Mouse (Mus musculus) embryonic facial prominence, embryonic 11.5 days (tissue): ENCODE data around the gene 9230113P08Rik. TPM values are rescaled to one million over a fixed set of nuclear protein-coding genes. Genes with fewer than 3 reads are reported as not detected.
"Not testable (repeated sequence)": the region's sequence is repeated elsewhere in the genome, so short reads cannot be mapped to it uniquely, and the experiment has no call there.

ENCODE experiments used
- ATAC-seq: fragments of 200-750 bp; cut with Nextera tagmentation; replicated peaks from 2 replicates; pipeline ENCODE4 v1.8.0; 2017; ENCODE audit warnings: low read depth; ENCODE audit not compliant: insufficient number of reproducible peaks, low FRiP score, low TSS enrichment
- DNase-seq: peaks from one replicate; pipeline ENCODE4 v3.0.0-alpha.2; 2015; ENCODE audit warnings: low spot score
- H3K27ac ChIP-seq: fragments of 300-500 bp; sonication (generic); replicated peaks from 2 replicates; pipeline ENCODE4 v1.5.1; 2014; ENCODE audit warnings: mild to moderate bottlenecking, low read depth, low read length, control low read depth
- H3K27me3 ChIP-seq: fragments of 300-500 bp; sonication (generic); 2 replicates; pipeline ENCODE4 v1.6.1; 2014; ENCODE audit warnings: mild to moderate bottlenecking, low read length, moderate library complexity, mixed read lengths; ENCODE audit not compliant: control insufficient read depth, insufficient read depth
- H3K36me3 ChIP-seq: fragments of 300-500 bp; sonication (generic); replicated peaks from 2 replicates; pipeline ENCODE4 v1.6.1; 2014; ENCODE audit warnings: low read depth, mild to moderate bottlenecking, low read length, moderate library complexity, mixed read lengths; ENCODE audit not compliant: control insufficient read depth, insufficient read depth
- H3K4me1 ChIP-seq: fragments of 300-500 bp; sonication (generic); 2 replicates; pipeline ENCODE4 v1.6.1; 2014; ENCODE audit warnings: low read length, mixed read lengths; ENCODE audit not compliant: control insufficient read depth, insufficient read depth
- H3K4me2 ChIP-seq: fragments of 300-500 bp; sonication (generic); 2 replicates; pipeline ENCODE4 v1.6.1; 2014; ENCODE audit warnings: low read depth, mild to moderate bottlenecking, control low read depth, low read length, moderate library complexity
- H3K4me3 ChIP-seq: fragments of 300-500 bp; sonication (generic); 2 replicates; pipeline ENCODE4 v1.5.1; 2014; ENCODE audit warnings: low read depth, low read length, control low read depth
- H3K9ac ChIP-seq: fragments of 300-500 bp; sonication (generic); replicated peaks from 2 replicates; pipeline ENCODE4 v1.6.1; 2014; ENCODE audit warnings: mild to moderate bottlenecking, control low read depth, low read length
- H3K9me3 ChIP-seq: fragments of 300-500 bp; sonication (generic); replicated peaks from 2 replicates; pipeline ENCODE4 v1.6.1; 2016; ENCODE audit warnings: mild to moderate bottlenecking, low read length, inconsistent platforms, mixed read lengths; ENCODE audit not compliant: control insufficient read depth
- WGBS: fragments of 180-500 bp; shearing (Covaris S2); extraction: QIAGEN DNeasy Blood & Tissue Kit; methylation state at CpG from one replicate; pipeline ENCODE4 v1.1.7; 2014; 5-methylcytosine and 5-hydroxymethylcytosine counted together
- polyA plus RNA-seq: library from polyadenylated mRNA; unstranded; fragments of >200 nt; fragmentation: Nextera tagmentation; extraction: Ambion mirVana; gene quantifications from 2 replicates; pipeline ENCODE4 v1.2.1, GENCODE M21; 2014

The 9230113P08Rik gene
- not detected in 2 replicates for polyA plus RNA-seq

GRCm38 (mm10) chr9:35908123-35908522 is at the start of gene 9230113P08Rik:
Gene 9230113P08Rik (plus strand): TSS chr9:35908423.
- not testable (repeated sequence) for H3K4me2 ChIP-seq, ATAC-seq, H3K4me1 ChIP-seq, H3K36me3 ChIP-seq, H3K4me3 ChIP-seq, H3K9ac ChIP-seq, H3K27me3 ChIP-seq, H3K27ac ChIP-seq, H3K9me3 ChIP-seq, DNase-seq

- H3K4me1 ChIP-seq, H3K27me3 ChIP-seq, H3K4me3 ChIP-seq, H3K4me2 ChIP-seq, H3K9me3 ChIP-seq, H3K9ac ChIP-seq, H3K36me3 ChIP-seq, ATAC-seq, DNase-seq, H3K27ac ChIP-seq: not testable (repeated sequence)
- 71% methylated on average over 1 of the region's 1 CpGs for WGBS
These were observed 15.1 kb upstream of the 9230113P08Rik start for GRCm38 (mm10) chr9:35893112-35893511.

GRCm38 (mm10) chr9:35904494-35904893 is 3.7 kb upstream of the 9230113P08Rik start:
- Histone ChIP-seq H3K9ac (no peak overlapping the region), H3K27ac (no peak overlapping the region), H3K4me3 (no peak overlapping the region), H3K4me1 (no peaks in the 10 kb centered on the region), H3K9me3 (no peaks in the 10 kb centered on the region), H3K4me2 (no peak overlapping the region), H3K36me3 (no peaks in the 10 kb centered on the region), H3K27me3 (no peaks in the 10 kb centered on the region)
- WGBS = 66% methylated on average over 2 of the region's 2 CpGs
- DNase-seq (no peak), ATAC-seq (no peak)

- Histone ChIP-seq H3K4me1 (no peaks in the 10 kb centered on the region), H3K36me3 (no peaks in the 10 kb centered on the region), H3K9ac (no peak overlapping the region), H3K9me3 (no peaks in the 10 kb centered on the region), H3K4me2 (no peak overlapping the region), H3K27me3 (no peaks in the 10 kb centered on the region), H3K27ac (no peak overlapping the region), H3K4me3 (no peak overlapping the region)
- ATAC-seq (no peak), DNase-seq (no peak)
- 79% methylated on average over 2 of the region's 2 CpGs for WGBS
These were observed 22.6 kb downstream of the 9230113P08Rik start for GRCm38 (mm10) chr9:35930817-35931216.

Other genes with a start within 250 kb of the 9230113P08Rik start
- gene Pate1, start 221.0 kb upstream of the 9230113P08Rik start, polyA plus RNA-seq = not detected in 2 replicates
- gene Gm17677, start 167.4 kb upstream of the 9230113P08Rik start, polyA plus RNA-seq = not detected in 2 replicates
- not detected in 2 replicates for gene Gm17727, start 130.3 kb upstream of the 9230113P08Rik start, polyA plus RNA-seq
- gene Gm27235, start 118.3 kb upstream of the 9230113P08Rik start, polyA plus RNA-seq = not detected in 2 replicates
- not detected in 2 replicates for gene D730048I06Rik, start 118.3 kb upstream of the 9230113P08Rik start, polyA plus RNA-seq
- not detected in 2 replicates for gene 9230110F15Rik, start 64.3 kb upstream of the 9230113P08Rik start, polyA plus RNA-seq
- gene Gm5916, start 220.4 kb downstream of the 9230113P08Rik start, polyA plus RNA-seq = not detected in 2 replicates